Mouse (Mus musculus) liver, postnatal 0 days (tissue): ENCODE measurements at regions not wholly inside any gene's neighbourhood (a gene's known extent, or its start where the extent isn't known, plus 50 kb on each side); places are given as distances from the start of the nearest gene placed in this dataset.

Experiments used
- CTCF ChIP-seq: sonication (generic); IDR thresholded peaks from 2 replicates; pipeline ENCODE4 v1.5.1; 2016; ENCODE audit warnings: antibody characterized with exemption, low read depth
- EP300 ChIP-seq: IDR thresholded peaks from 2 replicates; pipeline ENCODE4 v1.6.1; 2016; ENCODE audit warnings: antibody characterized with exemption, low read depth, mild to moderate bottlenecking

- no peak for TF ChIP-seq CTCF
- TF ChIP-seq EP300, result no peak
Measured at GRCm38 (mm10) chr16:73613017-73613416, 798.6 kb downstream of the Robo2 start.
